Mouse (Mus musculus) thymus, adult 18-20 months (tissue): ENCODE data around the gene Adgrl4.

Source experiments
- DNase-seq, 2 experiments: peaks; one replicate each; pipeline ENCODE4 v3.0.0; 2022; ENCODE audit warnings: mixed read lengths in 2 of 2

The Adgrl4 gene

DNA sequence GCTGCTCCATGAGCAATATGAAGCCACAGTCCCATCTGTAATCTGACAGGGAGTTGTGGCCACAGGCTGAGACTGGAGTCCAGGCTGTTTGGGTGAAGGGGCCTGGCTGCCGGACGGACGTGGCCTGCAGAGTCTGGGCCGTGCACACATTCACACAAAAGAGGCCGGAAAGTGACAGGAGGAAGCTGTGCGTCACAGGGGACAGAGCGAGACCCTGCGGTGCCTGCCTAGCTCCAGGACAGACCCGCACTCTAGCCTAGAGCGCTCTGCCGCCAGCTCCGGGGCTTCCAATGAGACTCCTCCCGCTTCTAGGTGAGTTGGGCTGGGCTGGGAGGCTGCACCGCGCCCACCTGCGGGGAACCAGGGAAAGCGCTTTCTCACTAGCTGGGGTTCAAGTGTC lies at the start of gene Adgrl4:
Gene Adgrl4 (plus strand): TSS at position 195 of the 400 bp plus-strand sequence.
- DNase-seq: no peak

DNA sequence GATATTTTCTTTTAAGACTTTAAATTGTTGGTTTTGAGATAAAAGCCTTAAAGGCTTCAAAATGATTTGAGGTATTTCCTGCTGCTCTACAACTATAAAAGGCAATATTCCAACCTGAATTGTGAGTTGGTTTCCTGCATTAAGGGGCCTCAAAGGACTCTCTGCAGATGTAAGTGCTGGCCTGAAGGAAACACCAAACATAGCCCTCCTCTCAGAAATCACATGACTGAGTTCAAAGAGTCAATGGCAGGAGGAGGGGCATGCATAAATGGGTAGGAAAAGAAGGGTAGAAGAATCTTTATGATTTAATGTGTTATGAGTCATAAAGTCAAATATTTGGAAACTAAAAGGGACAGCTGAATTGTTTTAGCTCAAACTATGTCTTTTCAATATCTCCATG lies 46.8 kb upstream of the Adgrl4 start:
- no peak for DNase-seq

DNA sequence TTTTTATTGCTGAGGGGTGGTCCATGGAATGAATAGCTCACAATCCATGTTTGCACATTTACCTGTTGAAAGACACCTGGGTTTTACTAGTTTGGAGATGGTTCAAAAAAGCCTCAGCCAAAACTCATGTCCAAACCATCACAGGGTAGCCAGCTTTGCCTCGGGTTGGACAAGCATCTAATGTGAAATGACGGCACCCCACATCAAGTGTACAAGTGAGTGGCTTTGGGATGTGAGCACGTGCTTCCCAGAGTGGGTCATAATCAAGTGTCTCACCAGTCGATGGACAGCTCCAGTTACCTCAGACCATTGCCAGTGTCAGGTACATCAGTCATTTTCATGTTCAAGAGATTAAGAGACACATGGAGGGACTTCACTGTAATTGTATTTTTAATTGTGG lies 44.8 kb upstream of the Adgrl4 start:
- DNase-seq: no peak

DNA sequence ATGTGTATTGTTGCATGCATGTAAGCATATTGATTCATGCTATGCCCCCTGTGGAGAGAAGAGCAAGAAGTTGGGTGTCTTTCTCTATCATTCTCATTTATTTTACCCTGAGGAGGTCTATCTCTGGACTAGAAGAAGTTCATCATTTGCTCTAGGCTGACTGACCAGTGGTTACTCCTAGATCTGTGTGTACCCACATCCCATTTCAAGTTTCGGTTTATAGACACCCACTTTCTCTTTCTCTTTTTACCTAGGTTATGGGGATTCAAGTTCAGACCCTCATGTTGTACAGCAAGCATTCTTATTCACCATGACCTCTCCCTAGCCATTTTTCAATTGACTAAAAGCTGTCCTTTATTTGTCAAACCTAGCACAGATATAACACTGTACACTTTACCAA lies 44.4 kb upstream of the Adgrl4 start:
- no peak for DNase-seq

DNA sequence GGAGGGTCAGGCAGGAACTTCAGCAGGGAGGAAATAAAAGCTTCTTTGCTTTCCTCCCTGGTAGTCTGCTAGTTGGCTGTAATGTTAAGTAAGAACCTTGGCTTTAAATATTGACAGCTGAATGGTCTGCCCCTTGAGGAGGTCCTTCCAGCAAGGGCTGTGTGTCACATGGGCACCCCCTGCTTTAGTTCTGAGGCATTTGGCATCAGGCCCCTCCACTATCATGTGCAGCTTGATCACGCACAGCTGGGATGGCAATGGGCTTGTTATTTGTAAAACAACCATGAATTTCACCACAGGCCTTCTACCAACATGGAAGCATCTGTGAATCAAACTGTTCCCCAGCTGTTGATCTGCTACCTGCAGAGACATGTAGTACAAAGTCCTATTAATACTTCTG lies 38.4 kb upstream of the Adgrl4 start:
- no peak for DNase-seq

DNA sequence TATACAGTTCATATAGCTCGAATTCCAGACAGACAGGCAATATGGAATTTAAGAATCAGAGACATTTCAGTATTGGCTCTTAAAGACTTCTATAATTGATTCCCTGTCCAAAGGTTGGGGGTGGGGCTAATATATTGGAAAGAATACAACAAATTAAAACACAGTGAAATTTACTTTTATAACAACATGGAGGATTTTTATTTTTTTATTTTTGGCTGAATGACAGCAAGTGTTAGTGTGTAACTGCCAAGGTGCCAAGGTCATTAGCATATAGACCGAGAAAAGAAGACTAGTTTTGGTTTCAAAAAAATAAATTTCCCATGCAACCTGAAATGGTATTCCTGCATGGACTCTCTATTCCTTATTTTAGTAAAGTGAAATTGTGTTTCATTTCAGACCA lies 26.7 kb upstream of the Adgrl4 start:
- no peak for DNase-seq

DNA sequence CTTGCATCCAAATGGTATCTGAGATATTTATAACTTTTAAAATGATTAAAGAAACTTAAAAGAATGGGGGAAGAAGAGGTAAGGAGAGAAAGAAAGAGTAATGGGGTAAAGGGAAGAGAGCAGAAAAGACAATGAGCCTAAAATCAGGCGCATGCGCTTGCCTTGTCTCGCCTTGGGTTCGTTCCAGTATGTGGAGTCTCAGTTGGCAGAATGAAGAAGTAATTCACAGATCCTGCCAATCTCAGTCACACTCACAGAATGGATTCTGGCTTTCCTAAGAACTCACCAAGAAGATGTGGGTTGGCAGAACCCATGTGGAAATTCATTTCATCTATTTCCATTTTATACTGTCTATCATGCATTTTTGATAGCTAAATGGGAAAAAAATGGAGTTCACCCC lies 26.2 kb upstream of the Adgrl4 start:
- DNase-seq: no peak

DNA sequence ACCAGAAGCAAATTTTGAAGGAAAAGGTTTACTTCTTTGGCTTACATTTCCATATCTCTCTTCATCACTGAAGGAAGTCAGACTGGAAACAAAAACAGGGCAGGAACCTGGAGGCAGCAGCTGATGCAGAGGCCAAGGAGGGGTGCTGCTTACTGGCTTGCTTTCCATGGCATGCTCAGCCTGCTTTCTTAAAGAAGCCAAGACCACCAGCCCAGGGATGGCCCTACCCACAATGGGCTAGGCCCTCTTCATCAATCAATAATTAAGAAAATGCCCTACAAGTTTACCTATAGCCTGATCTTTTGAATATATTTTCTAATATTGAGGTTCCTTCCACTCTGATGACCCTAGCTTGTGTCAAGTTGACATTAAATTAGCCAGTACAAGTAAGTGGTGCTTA lies 20.8 kb upstream of the Adgrl4 start:
- no peak for DNase-seq

DNA sequence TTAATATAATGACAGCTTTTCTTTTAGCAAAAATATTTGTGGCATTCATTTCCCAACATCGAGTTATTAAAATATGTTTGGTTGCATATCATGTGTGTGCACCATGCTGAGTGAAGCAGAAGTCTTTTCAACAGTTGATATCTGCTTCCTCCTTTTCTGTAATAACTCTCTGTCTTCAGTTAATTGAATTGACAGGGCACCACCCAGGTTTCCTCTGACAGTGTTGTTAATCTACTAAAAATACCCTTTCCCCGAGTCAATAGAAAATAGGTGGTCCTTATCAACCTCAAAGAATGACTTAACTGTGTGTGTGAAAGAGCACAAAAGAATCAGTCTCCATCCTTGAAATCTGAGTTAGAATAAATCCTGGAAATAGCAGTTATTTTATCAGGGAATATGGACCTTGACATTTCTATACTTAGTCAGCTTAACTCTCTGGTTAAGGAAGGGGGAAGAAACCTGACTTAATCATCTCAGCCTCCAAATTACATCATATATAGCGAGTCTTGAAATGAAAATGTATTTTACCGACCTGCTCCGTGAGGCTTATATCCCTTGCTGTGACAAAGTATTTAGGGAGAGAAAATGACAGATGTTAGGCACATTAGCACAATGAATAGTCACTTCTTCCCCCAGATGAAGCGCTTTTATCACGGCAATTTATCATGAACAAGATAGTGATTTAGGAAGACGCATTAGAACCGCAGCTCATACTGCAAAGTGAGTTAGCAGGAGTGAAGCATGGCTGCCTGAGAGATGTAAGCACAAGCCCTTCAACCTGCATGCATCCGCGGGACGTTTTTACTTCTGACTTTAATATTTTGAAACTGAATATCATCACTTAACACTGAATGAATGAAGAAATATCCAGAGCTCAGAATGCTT lies 19.8 kb upstream of the Adgrl4 start:
- no peak for DNase-seq

DNA sequence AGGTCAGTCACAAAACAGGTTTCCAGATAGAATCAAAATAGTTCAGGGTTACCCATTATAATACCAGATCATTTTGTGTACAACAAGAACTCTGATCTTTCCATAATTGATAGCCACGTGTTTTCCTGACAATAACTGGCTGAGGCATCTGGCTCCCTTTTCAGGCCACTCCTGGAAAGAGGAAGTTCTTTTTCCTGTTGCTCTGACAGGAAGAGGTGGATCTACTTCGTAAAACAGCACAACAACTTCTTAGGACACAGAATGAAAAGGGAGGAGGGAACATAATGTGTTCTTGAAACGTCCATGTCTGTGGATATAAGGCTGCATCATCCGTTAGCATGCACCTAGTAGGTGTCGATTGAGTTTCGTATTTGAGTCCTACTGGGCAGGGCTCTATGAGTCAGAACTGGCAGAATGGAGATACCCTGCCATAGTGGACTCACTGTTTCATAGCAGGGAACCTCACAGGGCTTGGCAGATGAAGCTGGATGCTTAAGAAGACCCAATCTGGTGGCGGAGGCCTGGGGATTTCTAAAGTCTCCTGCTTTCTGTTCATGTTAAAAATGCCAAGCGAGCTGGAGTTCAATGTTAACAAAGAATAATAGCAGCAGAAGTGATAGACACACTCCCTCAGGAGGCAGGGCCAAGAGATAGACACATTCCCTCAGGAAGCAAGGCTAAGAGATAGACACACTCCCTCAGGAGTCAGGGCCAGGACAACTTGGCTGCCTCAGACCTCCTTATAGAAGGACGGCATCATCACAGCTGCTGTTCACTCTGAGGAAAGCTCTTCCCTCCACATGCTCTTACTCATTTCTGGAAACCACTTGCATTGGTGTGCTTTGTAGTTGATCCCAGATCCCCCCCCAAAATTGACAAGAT lies 13.1 kb upstream of the Adgrl4 start:
- DNase-seq: no peak

DNA sequence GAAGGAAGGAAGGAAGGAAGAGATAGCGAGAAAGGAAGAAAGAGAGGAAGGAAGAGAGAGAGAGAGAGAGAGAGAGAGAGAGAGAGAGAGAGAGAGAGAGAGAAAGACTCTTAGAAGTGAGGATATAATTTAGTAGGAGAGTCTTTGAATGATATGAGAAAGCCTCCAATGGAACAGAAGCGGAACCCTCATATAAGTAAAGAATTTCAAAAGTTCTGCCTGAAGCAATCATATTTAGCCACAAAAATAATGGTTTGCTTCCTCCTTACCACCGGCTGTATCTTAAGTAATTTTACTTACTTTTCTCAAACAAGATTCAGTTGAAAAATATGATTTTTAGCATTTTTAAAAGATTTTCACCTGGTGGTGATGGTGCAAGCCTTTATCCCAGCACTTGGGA lies 7.6 kb upstream of the Adgrl4 start:
- no peak for DNase-seq

DNA sequence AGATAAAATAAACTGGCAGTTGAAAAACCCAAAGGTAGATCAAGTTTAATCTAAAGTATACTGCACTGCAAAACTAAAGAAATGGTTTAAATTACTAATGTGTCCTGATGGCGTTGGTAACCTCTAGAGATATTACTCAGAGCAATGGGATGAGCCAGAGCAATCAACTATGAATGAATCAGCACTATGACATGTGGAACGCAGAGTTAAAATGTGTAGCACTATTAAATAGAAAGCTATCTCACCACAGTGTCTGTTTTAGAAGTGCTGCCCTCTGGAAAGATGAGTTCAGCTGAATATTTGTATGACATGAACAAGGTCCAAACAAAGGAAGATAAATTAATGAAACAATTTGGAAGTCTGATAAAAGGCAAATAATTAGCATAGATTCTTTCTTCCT lies 6.2 kb upstream of the Adgrl4 start:
- no peak for DNase-seq

DNA sequence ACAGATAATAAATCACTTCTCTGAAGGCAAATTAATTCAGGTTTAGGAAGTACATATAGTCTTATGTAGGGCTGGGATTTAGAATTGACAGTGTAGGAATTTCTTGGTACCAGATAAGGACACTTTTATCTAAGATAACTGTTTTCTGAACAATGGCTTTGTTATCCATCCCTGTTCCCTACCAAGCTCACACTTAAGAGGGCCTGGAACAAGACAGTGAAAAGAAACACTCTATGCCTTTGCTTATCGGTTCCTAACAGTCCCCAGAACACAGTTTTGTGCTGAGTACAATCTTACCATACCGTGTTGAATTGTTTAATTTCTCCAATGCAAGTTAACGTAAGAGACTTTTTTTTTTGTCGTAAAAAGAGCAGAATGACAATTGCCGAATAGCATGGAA lies 677 bp downstream of the Adgrl4 start:
- DNase-seq: no peak

DNA sequence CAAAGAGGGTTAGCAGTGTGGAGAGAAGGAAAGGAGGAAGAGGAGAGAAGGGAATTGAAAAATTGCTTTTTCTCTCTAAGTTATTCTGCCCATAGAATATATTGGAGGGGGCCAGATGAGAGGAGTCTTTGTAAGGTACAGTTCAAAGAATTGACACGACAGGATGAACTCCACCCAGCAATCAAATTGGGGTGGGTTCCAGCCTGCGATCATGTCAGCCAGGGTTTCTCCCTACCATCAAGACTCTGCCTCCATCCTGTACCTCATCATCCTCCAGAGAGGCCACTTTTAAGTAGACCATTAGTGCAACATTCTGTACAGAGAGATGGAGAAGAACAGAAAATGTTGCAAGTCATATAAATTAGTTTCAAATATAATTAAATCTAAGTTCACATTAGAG lies 2.3 kb downstream of the Adgrl4 start:
- no peak for DNase-seq

DNA sequence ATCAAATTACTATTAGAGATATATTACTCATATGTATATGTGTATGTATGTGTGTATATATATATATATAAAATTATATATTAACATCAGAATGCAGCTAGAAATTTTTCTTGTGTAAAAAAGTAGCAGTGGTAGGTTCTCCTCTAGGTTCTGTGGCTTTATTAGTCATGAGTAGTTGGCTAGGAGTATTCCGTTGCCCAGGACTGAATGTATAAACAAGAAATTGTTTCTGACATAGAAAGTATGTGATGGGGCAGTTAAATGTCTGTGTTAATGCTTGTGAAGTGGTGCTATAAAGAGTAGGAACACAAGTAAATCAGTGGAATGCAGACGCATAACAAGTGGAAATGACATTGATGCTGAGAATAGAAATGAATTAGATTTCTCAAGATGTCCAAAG lies 4.3 kb downstream of the Adgrl4 start:
- DNase-seq: no peak

DNA sequence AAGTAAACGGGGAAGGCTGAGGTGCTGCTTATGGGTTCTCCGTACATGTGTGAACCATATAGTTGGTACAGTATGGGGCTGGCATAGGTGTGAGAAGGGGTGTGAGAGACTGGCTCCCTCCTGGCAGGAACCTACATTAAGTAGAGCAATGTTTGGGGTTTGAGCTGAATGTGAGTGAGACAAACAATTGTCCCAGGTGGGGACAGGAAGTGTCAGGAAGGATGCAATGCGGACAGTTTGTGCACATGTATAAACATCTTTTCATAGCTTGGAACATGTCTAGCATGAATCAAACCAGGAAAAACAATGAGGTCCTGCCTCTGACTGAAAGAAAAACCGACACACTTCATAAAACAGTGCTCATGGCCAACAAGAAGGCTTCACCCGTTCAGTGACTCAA lies 5.8 kb downstream of the Adgrl4 start:
- no peak for DNase-seq

DNA sequence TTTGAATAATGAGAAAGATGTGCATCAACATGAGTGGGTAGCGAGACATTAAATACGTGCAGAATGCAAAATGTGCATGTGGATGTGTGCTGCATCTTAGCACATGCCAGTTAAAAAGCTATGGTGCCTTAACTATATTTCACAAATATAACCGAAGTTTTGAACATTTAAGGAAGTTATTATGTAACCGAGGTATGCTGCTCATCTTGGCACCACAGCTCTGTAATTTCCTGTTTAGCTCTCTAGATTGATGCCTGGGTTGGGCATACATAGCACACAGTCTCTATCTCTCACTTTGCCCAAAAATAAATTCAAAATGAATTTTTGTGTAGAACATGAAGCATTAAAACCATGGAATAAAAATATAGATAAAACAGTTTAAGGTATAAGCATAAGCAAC lies 6.6 kb downstream of the Adgrl4 start:
- DNase-seq: no peak

DNA sequence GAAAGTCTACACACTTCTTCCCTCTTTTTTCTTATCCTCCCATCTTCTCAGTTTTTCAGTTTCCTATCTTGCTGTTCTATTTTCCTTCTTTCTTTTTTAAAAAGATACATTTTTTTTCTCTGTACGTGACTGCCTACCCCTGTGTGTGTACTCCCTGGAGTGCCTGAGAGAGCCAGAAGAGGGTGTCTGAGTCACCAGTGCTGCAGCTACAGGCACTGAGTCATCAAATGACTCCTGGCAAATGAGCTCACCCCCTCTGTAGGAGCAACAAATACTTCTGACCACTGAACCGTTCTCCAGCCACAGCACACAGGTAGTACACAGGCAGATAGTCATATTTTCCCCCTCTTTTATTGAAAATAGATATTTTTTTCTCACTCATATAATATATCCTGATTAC lies 8.2 kb downstream of the Adgrl4 start:
- no peak for DNase-seq

DNA sequence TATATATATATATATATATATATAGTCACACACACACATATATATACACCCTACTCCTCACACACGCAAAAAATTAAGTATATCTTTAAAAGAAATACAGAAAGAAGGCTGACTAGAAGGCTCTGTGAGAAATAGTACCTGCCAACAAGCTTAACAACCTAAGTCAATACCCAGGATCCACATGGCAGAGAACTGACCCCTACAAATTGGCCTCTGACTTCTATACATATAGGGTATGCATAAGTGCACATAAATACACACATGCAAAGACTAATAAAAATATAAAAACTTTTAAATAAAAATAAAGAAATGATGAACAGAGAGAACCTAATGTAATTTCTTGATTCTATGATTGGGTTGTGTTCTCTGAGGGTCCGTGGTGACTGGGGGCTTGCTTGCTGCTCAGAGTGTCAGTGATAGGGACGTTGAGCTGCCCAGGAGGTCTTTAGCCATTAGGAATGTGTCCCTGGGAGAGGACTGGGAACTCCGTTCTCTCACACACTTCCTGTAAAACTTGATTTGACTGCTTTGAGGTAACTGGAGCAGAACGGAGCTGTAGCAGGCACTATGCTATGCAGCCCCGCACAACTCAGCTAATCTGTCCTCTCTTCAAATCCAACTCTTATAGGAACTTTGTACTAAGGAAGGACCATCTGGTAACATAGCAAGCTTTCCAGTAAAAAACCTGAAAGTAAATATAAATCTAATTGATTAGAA lies 17.5 kb downstream of the Adgrl4 start:
- no peak for DNase-seq

DNA sequence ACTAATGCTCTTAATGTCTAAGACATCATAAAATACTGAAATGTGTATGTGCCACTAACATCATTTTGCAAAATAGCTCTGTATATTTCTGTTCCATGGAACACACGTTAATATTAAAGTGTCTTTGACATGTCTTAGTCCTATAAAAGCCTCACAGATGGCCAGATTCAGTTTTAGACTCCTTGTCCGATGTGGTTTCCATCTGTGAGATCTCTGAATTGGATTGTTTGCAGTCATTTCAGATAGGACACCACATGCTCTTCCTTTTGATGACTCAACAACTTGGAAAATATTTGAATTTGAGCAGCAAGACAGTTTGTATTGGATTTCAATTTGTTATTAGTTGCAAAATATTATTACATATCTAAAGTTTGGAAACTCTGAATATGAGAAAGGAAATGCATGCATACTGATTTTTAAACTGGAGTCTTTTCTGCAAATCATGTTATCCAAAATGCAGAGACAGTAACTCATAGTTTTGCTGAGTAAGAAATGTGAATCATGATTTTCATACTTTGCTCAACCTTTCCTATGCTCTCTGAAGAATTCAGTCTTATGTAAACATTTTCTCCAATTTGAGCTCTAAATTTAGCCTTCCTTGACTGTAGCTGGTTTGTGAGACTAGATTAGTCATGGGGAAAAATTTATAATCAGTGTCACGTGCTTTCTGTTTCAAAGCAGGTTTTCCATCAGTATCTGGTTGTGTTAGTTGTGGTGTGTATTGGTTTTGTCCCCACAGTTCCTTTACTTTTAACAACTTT lies 21.9 kb downstream of the Adgrl4 start:
- no peak for DNase-seq

DNA sequence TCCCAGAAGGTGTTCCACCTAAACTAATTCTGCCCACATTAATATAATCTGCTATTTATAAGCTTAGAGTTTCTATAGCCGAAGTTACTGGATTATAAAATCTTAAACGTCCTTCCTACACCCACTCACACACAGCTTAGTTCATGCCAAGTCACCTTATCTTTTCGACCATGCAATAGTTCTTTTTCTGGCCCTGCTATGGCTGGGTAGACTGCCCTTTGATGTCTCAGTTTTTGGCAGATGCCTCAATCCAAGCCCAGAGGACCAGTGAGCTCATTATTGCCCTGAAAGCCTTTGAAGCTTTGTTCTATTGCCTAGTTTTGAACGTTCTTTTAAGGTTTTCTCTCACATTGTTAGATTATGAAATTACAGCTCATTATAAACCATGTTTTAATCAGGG lies 27.5 kb downstream of the Adgrl4 start:
- DNase-seq: no peak

DNA sequence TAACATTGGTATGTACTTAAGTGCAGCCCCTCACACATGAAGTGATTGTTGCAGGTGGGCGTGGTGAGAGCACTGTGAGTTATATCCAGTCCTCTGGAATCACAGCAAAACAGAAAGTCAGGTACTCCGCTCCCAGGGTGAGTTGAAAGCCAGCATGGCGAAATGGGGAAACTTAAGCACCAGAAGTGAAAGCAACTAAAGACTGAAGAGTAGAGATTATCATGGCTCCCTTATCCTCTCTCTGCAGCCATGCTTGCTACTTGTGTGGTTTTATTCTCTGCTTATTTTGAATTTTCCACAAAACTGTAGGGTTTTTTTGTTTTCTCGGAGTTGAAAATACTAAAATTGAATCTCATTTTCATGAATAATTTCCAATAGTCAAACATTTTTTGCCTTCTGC lies 51.2 kb downstream of the Adgrl4 start:
- no peak for DNase-seq

DNA sequence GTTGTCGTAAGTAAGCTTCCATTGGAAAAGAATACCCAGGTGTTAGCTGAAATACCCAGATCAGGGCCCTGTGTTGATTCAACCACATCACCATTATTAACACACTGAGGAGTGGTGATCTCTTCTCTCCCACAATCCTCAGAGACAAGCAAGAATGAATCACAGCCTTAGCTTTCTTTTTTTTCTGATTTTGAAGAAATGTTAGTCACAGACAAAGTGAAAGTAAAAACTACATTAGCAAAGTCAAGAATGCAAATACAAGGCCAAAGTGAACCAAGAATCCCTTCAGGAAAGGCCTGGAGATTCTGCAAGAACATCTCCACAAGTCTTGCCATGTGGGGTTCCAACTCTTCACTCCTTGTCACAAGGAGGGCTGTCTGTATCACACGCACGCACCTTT lies 67.9 kb downstream of the Adgrl4 start:
- DNase-seq: no peak
